Mouse (Mus musculus) midbrain, embryonic 10.5 days (tissue): ENCODE results near the gene Larp1. TPM values are rescaled to one million over a fixed set of nuclear protein-coding genes. Genes with fewer than 3 reads are reported as not detected.

Experiments
- DNase-seq: peaks from one replicate; pipeline ENCODE4 v3.0.0-alpha.2; 2017; ENCODE audit warnings: low spot score
- H3K27ac ChIP-seq: fragments of 300-500 bp; sonication (generic); replicated peaks from 2 replicates; pipeline ENCODE4 v1.5.1; 2016; ENCODE audit warnings: mild to moderate bottlenecking
- H3K27me3 ChIP-seq: fragments of 300-500 bp; sonication (generic); 2 replicates; pipeline ENCODE4 v1.6.1; 2016; ENCODE audit warnings: low read depth, mild to moderate bottlenecking; ENCODE audit not compliant: poor library complexity, severe bottlenecking
- H3K36me3 ChIP-seq: fragments of 300-500 bp; sonication (generic); 2 replicates; pipeline ENCODE4 v1.6.1; 2016; ENCODE audit warnings: mild to moderate bottlenecking, moderate library complexity
- H3K4me1 ChIP-seq: fragments of 300-500 bp; sonication (generic); 2 replicates; pipeline ENCODE4 v1.6.1; 2016
- H3K4me3 ChIP-seq: fragments of 300-500 bp; sonication (generic); 2 replicates; pipeline ENCODE4 v1.5.1; 2016; ENCODE audit warnings: mild to moderate bottlenecking, moderate library complexity
- H3K9me3 ChIP-seq: fragments of 300-500 bp; sonication (generic); replicated peaks from 2 replicates; pipeline ENCODE4 v1.6.1; 2016; ENCODE audit warnings: mild to moderate bottlenecking
- WGBS: fragments of 180-500 bp; shearing (Covaris S2); methylation state at CpG from one replicate; pipeline ENCODE4 v1.1.7; 2016; 5-methylcytosine and 5-hydroxymethylcytosine counted together
- polyA plus RNA-seq: library from polyadenylated mRNA; unstranded; fragments of >200 nt; fragmentation: Nextera tagmentation; extraction: Ambion mirVana; gene quantifications from 2 replicates; pipeline ENCODE4 v1.2.1, GENCODE M21; 2016

Larp1 gene
- 13.0 and 15.3 TPM in 2 replicates for polyA plus RNA-seq

DNA sequence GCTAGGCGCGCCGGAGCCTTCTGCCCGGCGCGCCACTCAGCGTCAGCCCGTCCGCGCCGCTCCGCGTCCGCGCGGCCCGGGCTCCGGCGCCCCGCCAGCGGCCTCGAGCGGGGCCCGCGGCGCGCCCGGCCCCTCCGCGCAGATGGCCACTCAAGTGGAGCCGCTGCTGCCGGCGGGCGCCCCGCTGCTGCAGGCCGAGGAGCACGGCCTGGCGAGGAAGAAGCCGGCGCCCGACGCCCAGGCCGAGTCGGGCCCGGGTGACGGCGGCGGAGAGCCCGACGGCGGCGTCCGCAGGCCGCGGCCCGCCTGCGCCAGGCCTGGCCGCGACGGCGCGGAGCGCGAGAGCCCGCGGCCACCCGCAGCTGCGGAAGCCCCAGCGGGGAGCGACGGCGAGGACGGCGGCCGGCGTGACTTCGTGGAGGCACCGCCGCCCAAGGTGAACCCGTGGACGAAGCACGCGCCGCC lies at the start of gene Larp1:
TSS of gene Larp1 (plus strand) at position 14 of the 465 bp plus-strand sequence.
- H3K4me1 ChIP-seq = peaks cover 30% of the 10 kb centered on the region
- H3K27ac ChIP-seq = peak within 1 kb of the TSS; percentile 95
- no peaks in the 10 kb centered on the region for H3K9me3 ChIP-seq
- 4% methylated on average over 84 of the region's 84 CpGs for WGBS
- no peaks in the 10 kb centered on the region for H3K27me3 ChIP-seq
- H3K4me3 ChIP-seq = peak within 1 kb of the TSS; percentile 96
- DNase-seq = no peak
- H3K36me3 ChIP-seq = no peaks in the 10 kb centered on the region

DNA sequence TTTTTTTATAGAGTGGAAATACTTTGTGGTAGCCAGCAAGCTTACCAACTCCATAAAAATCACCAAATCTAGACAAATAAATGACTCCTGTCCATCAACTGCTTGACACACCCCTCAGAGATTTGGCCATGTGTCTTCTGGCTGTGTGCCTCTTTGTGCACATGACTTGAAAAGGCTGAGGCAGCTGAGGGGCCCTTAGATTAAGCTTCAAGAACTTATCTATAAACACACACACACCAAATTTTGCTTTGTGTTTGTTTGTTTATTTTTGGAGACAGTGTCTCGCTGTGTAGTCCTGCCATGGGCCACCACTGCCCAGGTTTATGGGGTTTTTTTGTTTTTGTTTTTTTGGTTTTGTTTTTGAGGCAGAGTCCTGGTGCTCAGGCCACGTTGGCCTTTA lies 48.9 kb upstream of the Larp1 start:
- DNase-seq = no peak
- Histone ChIP-seq H3K4me3 (no peak overlapping the region), H3K36me3 (no peaks in the 10 kb centered on the region), H3K9me3 (no peaks in the 10 kb centered on the region), H3K27me3 (peaks cover 15% of the 10 kb centered on the region), H3K27ac (no peak overlapping the region; the same call in 1 of the 2 replicates), H3K4me1 (peaks cover 20% of the 10 kb centered on the region)
- WGBS = 83% methylated on average over 2 of the region's 2 CpGs

DNA sequence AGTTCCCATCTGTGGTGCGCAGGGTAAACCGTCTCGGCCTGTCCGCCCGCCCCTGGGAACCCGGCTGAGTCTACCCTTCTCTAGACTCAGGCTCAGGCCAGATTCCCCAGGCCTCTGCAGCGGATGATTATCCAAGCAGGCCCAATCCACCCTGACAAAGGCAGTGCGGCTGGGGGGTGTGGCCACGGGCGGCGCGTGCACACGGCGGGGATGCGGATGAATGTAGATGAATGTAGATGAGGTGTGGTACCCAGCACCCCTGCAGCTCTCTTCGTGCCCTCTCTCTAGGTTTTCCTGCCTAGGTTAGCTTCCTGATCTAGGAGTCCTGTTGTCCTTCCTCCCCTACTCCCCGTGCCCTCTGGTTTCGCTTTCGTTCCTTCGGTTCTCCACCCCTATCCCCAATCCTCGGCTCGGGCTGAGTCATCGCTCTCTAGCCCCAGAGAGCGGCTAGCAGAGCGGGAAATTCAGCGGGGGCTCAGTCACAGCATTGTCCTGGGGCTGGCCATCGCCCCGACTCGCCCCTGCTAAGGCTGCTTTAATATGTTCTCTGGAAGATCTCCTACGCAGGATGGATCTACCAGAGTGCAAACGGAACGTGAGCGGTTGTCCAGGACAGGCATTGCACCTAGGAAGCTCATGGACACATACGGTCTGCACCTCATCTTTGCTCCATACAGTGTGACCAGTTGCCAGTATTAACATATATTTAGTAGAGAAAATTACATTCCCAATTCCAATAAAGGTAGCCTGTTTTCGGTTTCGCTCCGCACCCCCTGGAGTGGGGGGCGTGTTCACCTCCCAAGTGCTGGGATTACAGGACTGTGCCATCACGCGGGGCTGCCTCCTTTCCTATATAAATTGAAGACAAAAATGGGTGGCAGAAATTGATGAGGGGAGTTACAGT lies 46.2 kb upstream of the Larp1 start:
- peak; percentile 90 for DNase-seq
- Histone ChIP-seq H3K27me3 (peaks cover 15% of the 10 kb centered on the region), H3K27ac (peak overlapping the region; percentile 92), H3K9me3 (no peaks in the 10 kb centered on the region), H3K36me3 (no peaks in the 10 kb centered on the region), H3K4me1 (peaks cover 20% of the 10 kb centered on the region), H3K4me3 (peak overlapping the region; percentile 66)
- WGBS = under 1% methylated on average over 40 of the region's 40 CpGs

DNA sequence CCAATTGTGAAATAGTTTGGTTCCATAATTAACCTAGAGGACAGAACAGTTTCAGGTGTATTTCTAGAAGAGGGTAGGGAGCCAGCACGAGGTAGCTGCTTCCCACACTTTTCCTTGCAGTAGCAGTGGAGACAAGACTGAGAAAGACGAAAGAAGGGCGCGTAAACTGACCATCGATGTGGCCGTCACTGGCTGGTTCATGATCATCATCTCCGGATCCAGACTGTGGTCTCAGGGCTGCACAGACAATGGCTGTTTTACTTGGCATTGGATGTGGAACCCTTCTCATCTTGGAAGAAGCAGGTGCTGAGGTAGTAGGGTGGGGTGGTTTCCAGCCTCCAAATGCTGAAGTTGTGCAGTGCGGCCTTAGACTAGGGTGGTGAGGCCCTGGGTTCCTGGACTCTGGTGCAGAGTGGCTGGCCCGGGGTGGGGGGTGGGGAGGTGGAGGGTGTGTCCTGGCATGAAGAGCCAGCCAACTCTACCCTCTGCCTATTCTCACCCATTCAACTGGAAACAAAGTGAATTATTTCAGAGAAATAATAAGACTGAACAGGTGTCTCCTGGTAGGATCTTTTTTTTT lies 45.5 kb upstream of the Larp1 start:
- Histone ChIP-seq H3K36me3 (no peaks in the 10 kb centered on the region), H3K27ac (peak overlapping the region; percentile 92), H3K4me3 (peak overlapping the region; percentile 66), H3K9me3 (no peaks in the 10 kb centered on the region), H3K4me1 (peaks cover 20% of the 10 kb centered on the region), H3K27me3 (peaks cover 15% of the 10 kb centered on the region)
- peak; percentile 36 for DNase-seq
- WGBS = 34% methylated on average over 9 of the region's 9 CpGs

DNA sequence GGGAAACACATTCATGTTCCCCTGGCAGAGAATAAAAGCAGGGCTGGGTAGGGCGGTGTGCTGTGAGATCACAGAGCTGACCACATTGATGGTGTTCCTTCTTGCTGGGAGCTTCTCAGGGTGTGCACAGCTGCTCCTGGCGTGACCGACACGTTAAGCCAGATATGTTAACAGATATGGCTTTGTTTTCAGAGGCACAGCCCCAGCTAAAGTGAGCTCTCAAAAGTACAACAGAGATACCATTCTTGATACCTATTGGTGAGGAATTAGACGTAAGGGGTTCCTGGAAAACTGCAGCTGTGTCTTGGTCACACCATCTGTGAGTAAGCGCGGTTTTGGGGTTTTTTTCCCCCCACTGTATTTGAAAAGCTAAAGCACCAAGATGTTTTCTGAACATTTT lies 42.2 kb upstream of the Larp1 start:
- peaks cover 27% of the 10 kb centered on the region for H3K4me1 ChIP-seq
- no peak overlapping the region for H3K27ac ChIP-seq
- no peaks in the 10 kb centered on the region for H3K9me3 ChIP-seq
- no peak overlapping the region for H3K4me3 ChIP-seq
- no peak for DNase-seq
- WGBS = 87% methylated on average over 7 of the region's 7 CpGs
- H3K36me3 ChIP-seq = no peaks in the 10 kb centered on the region
- peaks cover 15% of the 10 kb centered on the region for H3K27me3 ChIP-seq

DNA sequence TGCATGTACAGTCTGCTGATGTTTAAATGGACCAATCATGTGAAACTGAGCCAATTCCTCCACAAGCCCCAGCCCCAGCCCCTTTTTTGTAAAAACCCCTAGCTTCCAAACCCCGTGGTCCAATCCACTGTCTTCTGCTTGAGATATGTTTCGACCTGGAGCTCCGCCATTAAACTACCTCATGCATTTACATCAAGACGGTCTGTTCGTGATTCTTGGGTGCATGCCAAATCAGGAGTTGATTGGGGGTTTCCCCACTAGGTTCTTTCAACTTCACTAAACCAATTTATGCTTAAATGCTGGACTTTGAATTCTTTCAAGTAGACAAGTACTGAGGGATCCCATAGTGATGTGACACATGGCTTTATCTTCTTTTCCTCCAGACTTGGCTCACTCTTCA lies 40.6 kb upstream of the Larp1 start:
- 93% methylated on average over 5 of the region's 5 CpGs for WGBS
- H3K27ac ChIP-seq = no peak overlapping the region
- H3K36me3 ChIP-seq = no peaks in the 10 kb centered on the region
- no peak overlapping the region for H3K4me3 ChIP-seq
- peaks cover 11% of the 10 kb centered on the region for H3K4me1 ChIP-seq
- no peak for DNase-seq
- H3K27me3 ChIP-seq = peaks cover 16% of the 10 kb centered on the region
- no peaks in the 10 kb centered on the region for H3K9me3 ChIP-seq

DNA sequence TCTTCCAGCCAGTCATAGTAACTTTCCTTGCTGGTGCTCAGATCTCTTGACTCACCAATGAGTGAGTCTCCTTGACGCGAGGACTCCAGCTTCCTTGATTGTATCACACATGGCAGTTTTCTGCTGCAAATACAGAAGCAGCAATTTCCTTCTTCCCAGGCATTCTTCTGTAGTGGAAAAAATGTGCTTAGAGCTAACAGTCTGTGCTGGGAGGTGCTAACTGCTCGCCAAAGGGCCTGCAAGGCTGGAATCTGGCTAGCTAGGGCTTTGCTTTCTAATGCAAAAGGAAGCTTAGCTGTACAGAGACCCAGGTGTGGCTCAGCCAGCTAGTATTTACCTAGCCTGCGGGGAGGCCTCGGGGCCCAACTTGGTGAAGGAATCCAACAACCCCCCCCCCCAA lies 38.3 kb upstream of the Larp1 start:
- H3K4me1 ChIP-seq = peaks cover 10% of the 10 kb centered on the region; the same call in 1 of the 2 replicates
- DNase-seq = no peak
- no peaks in the 10 kb centered on the region for H3K9me3 ChIP-seq
- H3K4me3 ChIP-seq = no peak overlapping the region
- no peaks in the 10 kb centered on the region for H3K36me3 ChIP-seq
- no peak overlapping the region for H3K27ac ChIP-seq
- 0 out of 2 replicates have a peak, but pooled peaks cover 2% of the 10 kb centered on the region for H3K27me3 ChIP-seq
- 31% methylated on average over 5 of the region's 5 CpGs for WGBS

DNA sequence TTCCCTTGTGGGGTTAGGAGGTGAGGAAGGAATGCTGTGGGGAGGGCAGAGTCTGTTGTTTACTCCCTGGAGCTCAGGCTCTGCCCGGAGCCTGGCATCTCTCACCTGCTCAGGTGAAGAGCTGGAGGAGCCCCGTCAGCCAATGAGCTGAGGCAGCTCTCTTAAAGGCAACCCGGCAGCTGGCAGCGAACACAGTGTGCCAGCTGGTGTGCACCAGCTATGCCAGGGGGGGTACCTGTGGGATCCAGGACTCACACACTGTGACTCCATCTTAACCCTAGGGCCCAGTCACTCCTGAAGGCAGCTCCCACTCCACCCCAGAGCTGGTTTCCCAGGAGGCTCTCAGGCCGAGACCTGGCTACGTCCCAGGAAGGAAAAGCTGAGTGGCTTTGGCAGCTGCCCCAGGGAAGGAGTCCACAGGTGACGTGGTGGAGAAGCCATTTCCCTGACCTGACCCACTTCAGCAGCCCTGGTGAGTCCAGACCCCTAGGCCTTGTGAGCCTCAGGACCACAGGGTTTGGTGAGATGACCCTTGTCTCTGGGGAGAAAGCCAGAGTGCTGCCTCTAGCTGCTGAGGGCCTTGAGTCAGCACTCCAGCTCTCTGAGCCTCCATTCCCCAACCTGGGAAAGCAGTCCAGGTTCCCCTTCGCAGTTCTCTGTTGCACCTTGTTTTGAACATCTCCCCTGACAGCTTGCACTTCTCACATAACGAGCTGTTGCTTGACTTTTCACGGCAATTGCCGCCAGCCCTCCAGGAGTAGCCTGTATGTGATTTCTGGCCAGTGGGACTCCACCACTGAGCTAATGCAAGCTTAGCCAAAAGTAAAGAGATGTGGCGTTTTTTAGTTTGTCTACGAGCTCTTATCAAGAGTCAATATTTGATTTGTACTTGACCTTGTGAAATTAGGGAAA lies 35.6 kb upstream of the Larp1 start:
- Histone ChIP-seq H3K36me3 (no peaks in the 10 kb centered on the region), H3K4me3 (no peak overlapping the region), H3K4me1 (peaks cover 10% of the 10 kb centered on the region; the same call in 1 of the 2 replicates), H3K27me3 (0 out of 2 replicates have a peak, but pooled peaks cover 2% of the 10 kb centered on the region), H3K27ac (no peak overlapping the region), H3K9me3 (no peaks in the 10 kb centered on the region)
- DNase-seq = no peak
- WGBS = 83% methylated on average over 13 of the region's 13 CpGs

DNA sequence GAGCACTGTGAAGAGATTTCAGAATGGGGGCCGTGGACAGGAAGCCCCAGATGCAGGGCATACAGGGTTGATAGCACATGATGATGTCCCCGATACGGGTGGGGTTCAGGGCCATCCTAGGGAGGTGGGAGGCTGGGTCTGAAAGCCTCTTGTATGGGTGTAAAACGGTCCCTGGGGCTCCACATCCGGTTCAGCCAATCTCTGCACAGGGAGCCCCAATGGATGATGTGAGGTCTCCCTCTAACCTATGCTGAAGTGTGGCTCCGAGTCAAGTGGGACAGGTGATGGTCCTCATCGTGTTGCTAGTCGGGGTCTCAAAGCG lies 35.0 kb upstream of the Larp1 start:
- Histone ChIP-seq H3K27ac (no peak overlapping the region), H3K4me3 (no peak overlapping the region), H3K9me3 (no peaks in the 10 kb centered on the region), H3K27me3 (0 out of 2 replicates have a peak, but pooled peaks cover 2% of the 10 kb centered on the region), H3K36me3 (no peaks in the 10 kb centered on the region), H3K4me1 (peaks cover 10% of the 10 kb centered on the region; the same call in 1 of the 2 replicates)
- no peak for DNase-seq
- WGBS = 76% methylated on average over 9 of the region's 9 CpGs

DNA sequence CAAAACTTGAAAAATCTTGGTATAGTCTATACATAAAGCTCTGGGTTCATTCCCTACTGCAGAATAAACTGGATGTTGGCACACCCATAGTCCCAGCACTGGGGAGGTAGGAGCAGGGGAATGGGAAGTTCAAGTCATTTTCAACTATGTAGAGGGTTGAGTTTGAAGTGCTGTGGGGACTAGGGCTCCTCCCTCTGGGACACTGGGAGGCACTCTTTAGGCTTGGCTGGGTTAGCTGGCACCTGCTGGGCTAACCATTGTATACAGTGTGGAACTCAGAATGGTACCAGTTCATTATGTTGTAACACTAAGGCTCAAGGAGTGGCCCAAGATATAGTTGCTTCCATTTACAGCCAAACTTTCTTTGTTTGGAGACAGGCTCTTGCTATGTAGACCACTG lies 33.0 kb upstream of the Larp1 start:
- H3K27me3 ChIP-seq = 0 out of 2 replicates have a peak, but pooled peaks cover 2% of the 10 kb centered on the region
- no peaks in the 10 kb centered on the region for H3K36me3 ChIP-seq
- H3K9me3 ChIP-seq = no peaks in the 10 kb centered on the region
- H3K4me1 ChIP-seq = peaks cover 7% of the 10 kb centered on the region; the same call in 1 of the 2 replicates
- DNase-seq = no peak
- no peak overlapping the region for H3K27ac ChIP-seq
- H3K4me3 ChIP-seq = no peak overlapping the region

DNA sequence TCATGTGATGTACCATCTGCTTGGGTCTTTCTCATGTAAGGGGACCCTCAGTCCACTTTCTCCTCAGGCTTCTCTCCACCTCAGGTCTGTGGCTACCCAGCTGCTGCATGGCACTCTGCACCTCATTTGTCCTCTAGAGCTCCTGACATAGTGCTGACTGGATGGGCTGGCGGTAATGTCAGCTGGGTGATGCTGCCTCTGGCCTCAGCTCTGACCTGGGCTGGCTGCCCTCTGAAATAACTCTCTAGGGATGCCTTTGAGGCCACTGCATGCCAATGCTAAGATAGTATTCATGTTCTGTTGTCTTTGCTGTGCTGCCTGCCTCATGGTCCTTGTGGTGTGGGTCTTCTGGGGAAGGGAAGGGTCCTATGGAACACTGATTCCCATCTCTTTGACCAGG lies 31.2 kb upstream of the Larp1 start:
- Histone ChIP-seq H3K4me1 (peaks cover 9% of the 10 kb centered on the region; the same call in 1 of the 2 replicates), H3K4me3 (no peak overlapping the region), H3K27ac (no peak overlapping the region), H3K27me3 (no peaks in the 10 kb centered on the region), H3K36me3 (no peaks in the 10 kb centered on the region), H3K9me3 (no peaks in the 10 kb centered on the region)
- no peak for DNase-seq
- WGBS = 86% methylated on average over 1 of the region's 1 CpGs

DNA sequence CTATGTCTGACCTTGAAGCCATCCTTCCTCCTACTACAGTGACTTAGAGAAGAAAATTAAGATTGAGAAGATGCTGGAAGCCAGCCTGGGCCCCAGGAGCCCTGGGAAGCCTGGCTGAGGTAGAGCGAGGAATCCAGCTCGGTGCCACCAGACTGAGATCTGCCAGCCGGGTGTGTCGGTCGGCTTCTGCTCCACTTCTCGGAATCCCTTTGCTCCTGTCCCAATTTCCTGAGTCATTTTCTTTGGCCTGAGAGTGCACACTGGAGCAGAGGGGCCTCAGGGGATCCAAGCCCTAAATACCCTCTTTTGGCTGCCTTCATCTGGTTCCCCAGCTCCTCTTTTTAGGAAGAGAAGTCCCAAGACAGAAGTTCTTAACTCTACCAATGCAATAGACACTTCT lies 29.2 kb upstream of the Larp1 start:
- H3K4me3 ChIP-seq = no peak overlapping the region
- H3K4me1 ChIP-seq = peaks cover 20% of the 10 kb centered on the region
- H3K27ac ChIP-seq = no peak overlapping the region
- no peaks in the 10 kb centered on the region for H3K27me3 ChIP-seq
- DNase-seq = no peak
- H3K36me3 ChIP-seq = no peaks in the 10 kb centered on the region
- H3K9me3 ChIP-seq = no peaks in the 10 kb centered on the region
- WGBS = 96% methylated on average over 6 of the region's 6 CpGs
